Mouse (Mus musculus) intestine, embryonic 16.5 days (tissue): ENCODE results near the gene Gm6583. TPM values are rescaled to one million over a fixed set of nuclear protein-coding genes. Genes with fewer than 3 reads are reported as not detected.

Experiments used
- polyA plus RNA-seq: library from polyadenylated mRNA; unstranded; fragments of >200 nt; fragmentation: Nextera tagmentation; extraction: Ambion mirVana; gene quantifications from 2 replicates; pipeline ENCODE4 v1.2.1, GENCODE M21; 2015

Gm6583 gene
- polyA plus RNA-seq, 1 experiment from 2014 or later, result 0.22 TPM

Other genes with a start within 250 kb of the Gm6583 start
- gene Cryba4, start 103.5 kb downstream of the Gm6583 start, polyA plus RNA-seq, result 1.3 and 1.5 TPM in 2 replicates
- 2.7 and 2.9 TPM in 2 replicates for gene Crybb1, start 100.2 kb downstream of the Gm6583 start, polyA plus RNA-seq
- gene Tpst2, start 79.3 kb downstream of the Gm6583 start, polyA plus RNA-seq, result 47.4 and 52.0 TPM in 2 replicates
- 26.6 and 26.8 TPM in 2 replicates for gene Tfip11, start 29.7 kb downstream of the Gm6583 start, polyA plus RNA-seq
- 28.5 and 30.4 TPM in 2 replicates for gene Srrd, start 13.0 kb downstream of the Gm6583 start, polyA plus RNA-seq
- gene Hps4, start 12.9 kb downstream of the Gm6583 start, polyA plus RNA-seq, result 47.1 and 48.4 TPM in 2 replicates
- gene Asphd2, start 38.8 kb upstream of the Gm6583 start, polyA plus RNA-seq, result 1.9 and 2.5 TPM in 2 replicates
- not detected in 2 replicates for gene Gm6588, start 93.4 kb upstream of the Gm6583 start, polyA plus RNA-seq
- gene Sez6l, start 221.2 kb upstream of the Gm6583 start, polyA plus RNA-seq, result 1.5 and 1.7 TPM in 2 replicates